Mouse (Mus musculus) hindbrain, embryonic 11.5 days (tissue): Measurements from ENCODE around the gene Glcci1. TPM values are rescaled to one million over a fixed set of nuclear protein-coding genes. Genes with fewer than 3 reads are reported as not detected.

Experiments
- ATAC-seq: fragments of 200-750 bp; cut with Nextera tagmentation; 2 replicates; pipeline ENCODE4 v1.8.0; 2017; ENCODE audit warnings: mild to moderate bottlenecking, moderate TSS enrichment, moderate library complexity; ENCODE audit not compliant: low FRiP score
- DNase-seq: peaks from one replicate; pipeline ENCODE4 v3.0.0-alpha.2; 2015; ENCODE audit warnings: low spot score
- H3K27ac ChIP-seq: fragments of 300-500 bp; sonication (generic); 2 replicates; pipeline ENCODE4 v1.5.1; 2014; ENCODE audit warnings: mild to moderate bottlenecking, low read depth, low read length
- H3K27me3 ChIP-seq: fragments of 300-500 bp; sonication (generic); 2 replicates; pipeline ENCODE4 v1.6.1; 2014; ENCODE audit warnings: mild to moderate bottlenecking, low read length, moderate library complexity, mixed read lengths; ENCODE audit not compliant: control insufficient read depth, insufficient read depth
- H3K36me3 ChIP-seq: fragments of 300-500 bp; sonication (generic); 2 replicates; pipeline ENCODE4 v1.6.1; 2014; ENCODE audit warnings: mild to moderate bottlenecking, low read length, moderate library complexity, mixed read lengths; ENCODE audit not compliant: control insufficient read depth, insufficient read depth
- H3K4me1 ChIP-seq: fragments of 300-500 bp; sonication (generic); replicated peaks from 2 replicates; pipeline ENCODE4 v1.6.1; 2014; ENCODE audit warnings: low read length, mixed read lengths; ENCODE audit not compliant: control insufficient read depth, insufficient read depth
- H3K4me2 ChIP-seq: fragments of 300-500 bp; sonication (generic); replicated peaks from 2 replicates; pipeline ENCODE4 v1.6.1; 2014; ENCODE audit warnings: mild to moderate bottlenecking, low read depth, low read length
- H3K4me3 ChIP-seq: fragments of 300-500 bp; sonication (generic); 2 replicates; pipeline ENCODE4 v1.5.1; 2014; ENCODE audit warnings: low read depth, low read length
- H3K9ac ChIP-seq: fragments of 300-500 bp; sonication (generic); 2 replicates; pipeline ENCODE4 v1.6.1; 2014; ENCODE audit warnings: low read depth, low read length
- H3K9me3 ChIP-seq: fragments of 300-500 bp; sonication (generic); 2 replicates; pipeline ENCODE4 v1.6.1; 2016; ENCODE audit warnings: low read length; ENCODE audit not compliant: control insufficient read depth
- WGBS: fragments of 180-500 bp; shearing (Covaris S2); extraction: QIAGEN DNeasy Blood & Tissue Kit; methylation state at CpG from one replicate; pipeline ENCODE4 v1.1.7; 2014; 5-methylcytosine and 5-hydroxymethylcytosine counted together
- polyA plus RNA-seq: library from polyadenylated mRNA; unstranded; fragments of >200 nt; fragmentation: Nextera tagmentation; extraction: Ambion mirVana; gene quantifications from 2 replicates; pipeline ENCODE4 v1.2.1, GENCODE M21; 2014

Gene Glcci1
- polyA plus RNA-seq, 1 experiment from 2014 or later: 15.1 TPM

DNA sequence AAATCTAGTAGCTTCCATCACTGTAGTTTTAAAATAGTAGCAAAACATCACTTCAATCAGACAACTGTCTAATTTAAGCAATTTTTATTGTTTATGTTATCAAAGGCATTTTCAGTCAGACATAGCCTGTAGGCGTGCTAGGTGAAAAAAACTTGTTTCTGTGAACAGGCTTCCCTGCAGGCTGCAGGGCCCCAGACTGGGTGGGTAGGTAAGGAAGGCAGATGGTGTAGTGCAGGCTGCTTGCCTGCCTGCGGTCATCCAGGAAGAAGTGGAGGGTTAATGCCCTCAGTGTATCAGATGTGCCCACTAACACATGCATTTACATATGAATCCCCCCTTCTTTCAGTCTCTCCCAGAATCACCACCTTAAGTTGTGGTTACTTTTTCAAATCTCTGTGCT, 136.3 kb downstream of the Glcci1 start:
- H3K4me3 ChIP-seq: no peak overlapping the region
- ATAC-seq: peak; percentile 37; the same call in 1 of the 2 replicates
- no peaks in the 10 kb centered on the region for H3K9me3 ChIP-seq
- no peaks in the 10 kb centered on the region for H3K27me3 ChIP-seq
- DNase-seq: no peak
- H3K27ac ChIP-seq: no peak overlapping the region
- 0 out of 2 replicates have a peak, but pooled peaks cover 2% of the 10 kb centered on the region for H3K4me1 ChIP-seq
- H3K4me2 ChIP-seq: no peak overlapping the region
- H3K36me3 ChIP-seq: no peaks in the 10 kb centered on the region
- no peak overlapping the region for H3K9ac ChIP-seq
- WGBS: 57% methylated on average over 2 of the region's 2 CpGs
